Mouse (Mus musculus): ENCODE measurements at regions not wholly inside any gene's neighbourhood (a gene's known extent, or its start where the extent isn't known, plus 50 kb on each side); places are given as distances from the start of the nearest gene placed in this dataset.

DNA sequence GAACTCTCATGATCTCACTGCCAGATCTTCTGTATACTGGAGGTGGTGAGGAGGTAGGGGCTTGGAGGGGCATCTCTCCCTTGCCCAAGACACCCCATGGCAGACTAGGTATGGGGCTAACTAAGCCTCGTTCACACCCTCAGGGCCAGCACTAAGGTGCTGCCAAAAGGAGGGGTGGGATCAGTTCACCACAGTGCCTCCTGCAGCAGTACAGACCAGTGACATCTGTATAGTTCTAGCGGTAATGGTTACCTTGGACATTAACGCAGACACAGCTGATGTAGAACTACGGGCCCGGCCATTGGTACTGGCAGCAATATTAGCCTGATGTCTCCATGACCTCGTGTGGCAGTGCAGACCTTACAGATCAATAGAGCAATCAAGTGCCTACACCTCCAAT is 196.0 kb upstream of the Cdh9 start:
- no peak for DNase-seq
- whole genome bisulfite sequencing = 93% methylated on average over 6 of the region's 6 CpGs
- no peaks in the 10 kb centered on the region for H3K4me1 ChIP-seq (ENCODE audit: control insufficient read depth, insufficient read depth, low read length)
- no peaks in the 10 kb centered on the region for H3K36me3 ChIP-seq (ENCODE audit: control insufficient read depth, insufficient read depth, low read length)
- H3K9me3 ChIP-seq (ENCODE audit: control insufficient read depth, low read length) = no peaks in the 10 kb centered on the region
- no peak; the same call in 1 of the 2 replicates for ATAC-seq (ENCODE audit: low FRiP score, low TSS enrichment)
- H3K4me2 ChIP-seq (ENCODE audit: low read length) = no peak overlapping the region
- no peak overlapping the region for H3K4me3 ChIP-seq (replicated peaks; ENCODE audit: low read depth, low read length)
- H3K27me3 ChIP-seq (ENCODE audit: control insufficient read depth, insufficient read depth, low read length) = no peaks in the 10 kb centered on the region
- no peak overlapping the region for H3K27ac ChIP-seq (replicated peaks; ENCODE audit: low read depth, low read length)
- no peak overlapping the region for H3K9ac ChIP-seq (replicated peaks; ENCODE audit: low read length)

DNA sequence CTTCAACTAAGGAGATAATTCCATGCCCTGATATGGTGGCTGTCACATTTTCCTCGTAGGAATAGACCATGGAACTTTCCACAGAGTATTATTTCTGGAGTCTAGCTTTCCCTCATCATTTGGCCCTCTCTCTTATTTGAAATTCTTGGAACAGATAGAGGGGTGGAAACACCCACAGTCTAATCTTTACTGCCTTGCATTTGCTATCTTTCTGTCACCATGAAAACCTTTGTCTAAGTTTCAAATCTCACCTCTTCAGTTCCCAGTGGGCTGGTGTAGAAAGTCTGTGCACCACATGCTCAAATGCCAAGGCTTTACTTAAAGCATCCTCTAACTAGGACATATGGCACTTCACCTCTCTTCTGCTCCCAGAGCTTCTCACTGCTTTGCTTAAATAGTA is 187.3 kb upstream of the Cdh9 start:
- no peak overlapping the region for H3K4me3 ChIP-seq (replicated peaks; ENCODE audit: low read depth, low read length)
- no peaks in the 10 kb centered on the region for H3K27me3 ChIP-seq (ENCODE audit: control insufficient read depth, insufficient read depth, low read length)
- no peak overlapping the region for H3K27ac ChIP-seq (replicated peaks; ENCODE audit: low read depth, low read length)
- H3K4me1 ChIP-seq (ENCODE audit: control insufficient read depth, insufficient read depth, low read length) = no peaks in the 10 kb centered on the region
- H3K4me2 ChIP-seq (ENCODE audit: low read length) = no peak overlapping the region
- ATAC-seq (ENCODE audit: low FRiP score, low TSS enrichment) (no peak), DNase-seq (no peak)
- no peak overlapping the region for H3K9ac ChIP-seq (replicated peaks; ENCODE audit: low read length)
- no peaks in the 10 kb centered on the region for H3K36me3 ChIP-seq (ENCODE audit: control insufficient read depth, insufficient read depth, low read length)
- WGBS = 37% methylated on average over 1 of the region's 1 CpGs
- no peaks in the 10 kb centered on the region for H3K9me3 ChIP-seq (ENCODE audit: control insufficient read depth, low read length)

- Histone ChIP-seq H3K9ac (replicated peaks; ENCODE audit: low read length) (no peak overlapping the region), H3K27ac (replicated peaks; ENCODE audit: low read depth, low read length) (no peak overlapping the region), H3K4me1 (ENCODE audit: control insufficient read depth, insufficient read depth, low read length) (peaks cover 3% of the 10 kb centered on the region; the same call in 1 of the 2 replicates), H3K27me3 (ENCODE audit: control insufficient read depth, insufficient read depth, low read length) (no peaks in the 10 kb centered on the region), H3K9me3 (ENCODE audit: control insufficient read depth, low read length) (no peaks in the 10 kb centered on the region), H3K4me2 (ENCODE audit: low read length) (no peak overlapping the region), H3K4me3 (replicated peaks; ENCODE audit: low read depth, low read length) (no peak overlapping the region), H3K36me3 (ENCODE audit: control insufficient read depth, insufficient read depth, low read length) (no peaks in the 10 kb centered on the region)
- ATAC-seq (ENCODE audit: low FRiP score, low TSS enrichment) = no peak
- 95% methylated on average over 2 of the region's 2 CpGs for WGBS
- DNase-seq = no peak
Observed at GRCm38 (mm10) chr15:16555173-16555572, 173.4 kb upstream of the Cdh9 start.

- no peaks in the 10 kb centered on the region for H3K36me3 ChIP-seq (ENCODE audit: control insufficient read depth, insufficient read depth, low read length)
- peak; percentile 55 for DNase-seq
- H3K9ac ChIP-seq (replicated peaks; ENCODE audit: low read length) = peak overlapping the region; percentile 23; the same call in 1 of the 2 replicates
- H3K4me3 ChIP-seq (replicated peaks; ENCODE audit: low read depth, low read length) = no peak overlapping the region
- H3K4me2 ChIP-seq (ENCODE audit: low read length) = peak overlapping the region; percentile 33
- WGBS = 12% methylated on average over 9 of the region's 9 CpGs
- H3K9me3 ChIP-seq (ENCODE audit: control insufficient read depth, low read length) = no peaks in the 10 kb centered on the region
- 0 out of 2 replicates have a peak overlapping the region, but pooled peaks have one; percentile 5 for H3K27ac ChIP-seq (replicated peaks; ENCODE audit: low read depth, low read length)
- ATAC-seq (ENCODE audit: low FRiP score, low TSS enrichment) = 0 out of 2 replicates have a peak, but pooled peaks have one; percentile 48
- H3K4me1 ChIP-seq (ENCODE audit: control insufficient read depth, insufficient read depth, low read length) = peaks cover 3% of the 10 kb centered on the region; the same call in 1 of the 2 replicates
- no peaks in the 10 kb centered on the region for H3K27me3 ChIP-seq (ENCODE audit: control insufficient read depth, insufficient read depth, low read length)
Observed at GRCm38 (mm10) chr15:16556338-16556737, 172.2 kb upstream of the Cdh9 start.

- H3K4me3 ChIP-seq (replicated peaks; ENCODE audit: low read depth, low read length) = no peak overlapping the region
- WGBS = 81% methylated on average over 4 of the region's 4 CpGs
- no peaks in the 10 kb centered on the region for H3K9me3 ChIP-seq (ENCODE audit: control insufficient read depth, low read length)
- H3K4me2 ChIP-seq (ENCODE audit: low read length) = no peak overlapping the region
- no peak overlapping the region for H3K27ac ChIP-seq (replicated peaks; ENCODE audit: low read depth, low read length)
- H3K36me3 ChIP-seq (ENCODE audit: control insufficient read depth, insufficient read depth, low read length) = no peaks in the 10 kb centered on the region
- H3K27me3 ChIP-seq (ENCODE audit: control insufficient read depth, insufficient read depth, low read length) = no peaks in the 10 kb centered on the region
- H3K9ac ChIP-seq (replicated peaks; ENCODE audit: low read length) = no peak overlapping the region
- no peak for ATAC-seq (ENCODE audit: low FRiP score, low TSS enrichment)
- no peaks in the 10 kb centered on the region for H3K4me1 ChIP-seq (ENCODE audit: control insufficient read depth, insufficient read depth, low read length)
- DNase-seq = no peak
Observed at GRCm38 (mm10) chr15:16566155-16566732, 162.3 kb upstream of the Cdh9 start.

GRCm38 (mm10) chr15:16566799-16567198 is 161.8 kb upstream of the Cdh9 start:
- Histone ChIP-seq H3K9me3 (ENCODE audit: control insufficient read depth, low read length) (no peaks in the 10 kb centered on the region), H3K27me3 (ENCODE audit: control insufficient read depth, insufficient read depth, low read length) (no peaks in the 10 kb centered on the region), H3K36me3 (ENCODE audit: control insufficient read depth, insufficient read depth, low read length) (no peaks in the 10 kb centered on the region), H3K27ac (replicated peaks; ENCODE audit: low read depth, low read length) (no peak overlapping the region), H3K4me3 (replicated peaks; ENCODE audit: low read depth, low read length) (no peak overlapping the region), H3K9ac (replicated peaks; ENCODE audit: low read length) (no peak overlapping the region), H3K4me1 (ENCODE audit: control insufficient read depth, insufficient read depth, low read length) (no peaks in the 10 kb centered on the region), H3K4me2 (ENCODE audit: low read length) (no peak overlapping the region)
- DNase-seq (no peak), ATAC-seq (ENCODE audit: low FRiP score, low TSS enrichment) (no peak)

GRCm38 (mm10) chr15:16616812-16617211 is 111.7 kb upstream of the Cdh9 start:
- H3K4me1 ChIP-seq (ENCODE audit: control insufficient read depth, insufficient read depth, low read length) = no peaks in the 10 kb centered on the region
- peak; percentile 8 for DNase-seq
- no peak for ATAC-seq (ENCODE audit: low FRiP score, low TSS enrichment)
- H3K27me3 ChIP-seq (ENCODE audit: control insufficient read depth, insufficient read depth, low read length) = no peaks in the 10 kb centered on the region
- H3K9me3 ChIP-seq (ENCODE audit: control insufficient read depth, low read length) = no peaks in the 10 kb centered on the region
- no peak overlapping the region for H3K27ac ChIP-seq (replicated peaks; ENCODE audit: low read depth, low read length)
- no peak overlapping the region for H3K4me2 ChIP-seq (ENCODE audit: low read length)
- 88% methylated on average over 5 of the region's 5 CpGs for WGBS
- H3K36me3 ChIP-seq (ENCODE audit: control insufficient read depth, insufficient read depth, low read length) = no peaks in the 10 kb centered on the region
- H3K4me3 ChIP-seq (replicated peaks; ENCODE audit: low read depth, low read length) = no peak overlapping the region
- no peak overlapping the region for H3K9ac ChIP-seq (replicated peaks; ENCODE audit: low read length)

DNA sequence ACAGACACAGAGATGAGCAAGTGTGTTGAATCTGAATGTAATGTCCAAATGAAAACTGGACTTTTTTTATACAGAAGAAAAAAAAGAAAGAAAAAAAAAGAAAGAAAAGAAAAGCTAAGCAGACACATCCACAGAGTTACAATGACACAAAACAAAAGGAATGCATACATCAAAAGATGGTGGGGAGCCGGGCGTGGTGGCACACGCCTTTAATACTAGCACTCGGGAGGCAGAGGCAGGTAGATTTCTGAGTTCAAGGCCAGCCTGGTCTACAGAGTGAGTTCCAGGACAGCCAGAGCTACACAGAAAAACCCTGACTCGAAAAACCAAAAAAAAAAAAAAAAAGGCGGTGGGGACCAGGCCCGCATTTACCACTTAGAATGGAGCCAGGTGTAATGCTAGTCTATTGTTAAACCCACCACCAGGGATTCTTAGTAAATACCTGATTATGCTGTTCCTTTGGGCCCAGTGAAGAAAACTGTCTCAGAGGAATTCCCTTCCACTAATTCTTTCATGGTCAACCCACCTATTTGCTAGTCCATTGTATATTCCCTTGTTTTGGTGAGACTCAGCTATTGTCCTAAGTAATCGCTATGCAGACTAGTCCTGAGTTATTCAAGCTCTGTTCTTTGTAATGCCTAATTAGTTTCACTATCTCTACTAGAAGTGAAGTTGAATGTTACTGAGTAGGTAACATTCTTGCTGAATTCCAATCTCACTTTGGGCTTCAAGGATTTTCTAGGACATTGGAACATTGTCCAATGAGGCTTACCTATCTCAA is 99.0 kb upstream of the Cdh9 start:
- ATAC-seq (ENCODE audit: low FRiP score, low TSS enrichment) = no peak
- 93% methylated on average over 8 of the region's 8 CpGs for WGBS
- Histone ChIP-seq H3K4me2 (ENCODE audit: low read length) (no peak overlapping the region), H3K9me3 (ENCODE audit: control insufficient read depth, low read length) (no peaks in the 10 kb centered on the region), H3K4me1 (ENCODE audit: control insufficient read depth, insufficient read depth, low read length) (no peaks in the 10 kb centered on the region), H3K4me3 (replicated peaks; ENCODE audit: low read depth, low read length) (no peak overlapping the region), H3K27ac (replicated peaks; ENCODE audit: low read depth, low read length) (no peak overlapping the region), H3K9ac (replicated peaks; ENCODE audit: low read length) (no peak overlapping the region), H3K36me3 (ENCODE audit: control insufficient read depth, insufficient read depth, low read length) (no peaks in the 10 kb centered on the region), H3K27me3 (ENCODE audit: control insufficient read depth, insufficient read depth, low read length) (no peaks in the 10 kb centered on the region)
- no peak for DNase-seq

- no peak overlapping the region for H3K9ac ChIP-seq (replicated peaks; ENCODE audit: low read length)
- no peaks in the 10 kb centered on the region for H3K9me3 ChIP-seq (ENCODE audit: control insufficient read depth, low read length)
- no peaks in the 10 kb centered on the region for H3K27me3 ChIP-seq (ENCODE audit: control insufficient read depth, insufficient read depth, low read length)
- DNase-seq = no peak
- ATAC-seq (ENCODE audit: low FRiP score, low TSS enrichment) = no peak
- H3K4me2 ChIP-seq (ENCODE audit: low read length) = no peak overlapping the region
- no peak overlapping the region for H3K27ac ChIP-seq (replicated peaks; ENCODE audit: low read depth, low read length)
- H3K36me3 ChIP-seq (ENCODE audit: control insufficient read depth, insufficient read depth, low read length) = no peaks in the 10 kb centered on the region
- no peaks in the 10 kb centered on the region for H3K4me1 ChIP-seq (ENCODE audit: control insufficient read depth, insufficient read depth, low read length)
- 60% methylated on average over 3 of the region's 3 CpGs for WGBS
- no peak overlapping the region for H3K4me3 ChIP-seq (replicated peaks; ENCODE audit: low read depth, low read length)
Observed at GRCm38 (mm10) chr15:16639631-16640030, 88.9 kb upstream of the Cdh9 start.

All from midbrain, embryonic 14.5 days (tissue).